ENCODE assay signal across 8 mouse cellular contexts in genomic region chr10:80348244-80348781, GRCm38 (mm10). TPM values are rescaled to one million over a fixed set of nuclear protein-coding genes. Genes with fewer than 3 reads are reported as not detected.
DNase-seq lines count a peak whose midpoint lies in the region; ATAC-seq and TF ChIP-seq lines count a peak whose summit lies in the region.

Adamtsl5 (minus strand) TSS chr10:80348412.

- peak within 1 kb of the TSS; percentile 46 for H3K27ac ChIP-seq in heart, postnatal 0 days (ENCODE audit: low read depth)
- H3K27ac ChIP-seq in limb, embryonic 14.5 days (replicated peaks; ENCODE audit: low read depth, low read length) = no peak within 1 kb of the TSS
- H3K27ac ChIP-seq in midbrain, embryonic 14.5 days (replicated peaks; ENCODE audit: low read depth, low read length) = no peak within 1 kb of the TSS

- WGBS in heart, postnatal 0 days = under 1% methylated on average over 34 of the region's 42 CpGs
- under 1% methylated on average over 32 of the region's 42 CpGs for WGBS in limb, embryonic 14.5 days
- under 1% methylated on average over 42 of the region's 42 CpGs for WGBS in midbrain, embryonic 14.5 days

- peak; percentile 20 for ATAC-seq in erythroid progenitor cell, adult 5-6 weeks (replicated peaks; ENCODE audit: low FRiP score, poor library complexity, severe bottlenecking)
- ATAC-seq in heart, postnatal 0 days (ENCODE audit: insufficient read depth, low read depth) = peak; percentile 79
- peak; percentile 36 for ATAC-seq in limb, embryonic 14.5 days (ENCODE audit: low FRiP score, low read depth)
- no peak for ATAC-seq in midbrain, embryonic 14.5 days (ENCODE audit: low FRiP score, low TSS enrichment)

- DNase-seq in adrenal gland, postnatal 10 days = peak; percentile 72
- peak; percentile 63 for DNase-seq in heart, postnatal 0 days (ENCODE audit: low spot score)
- DNase-seq in limb, embryonic 14.5 days (ENCODE audit: low spot score) = no peak
- DNase-seq in midbrain, embryonic 14.5 days = peak; percentile 58
- DNase-seq in thymus, postnatal 10 days (ENCODE audit: low spot score in 2 of 2) = peak; percentile 38 to 75
- no peak for DNase-seq in frontal cortex, postnatal 14 days (ENCODE audit: low spot score in 2 of 2)

- TF ChIP-seq CTCF in E14TG2a.4 (conservative IDR thresholded peaks at IDR 0.05; ENCODE audit: low read length) = no peak
- peak; percentile 62 for TF ChIP-seq CTCF in heart, postnatal 0 days (IDR thresholded peaks at IDR 0.05; ENCODE audit: low read depth)

- TF ChIP-seq EP300 in heart, postnatal 0 days (IDR thresholded peaks at IDR 0.05; ENCODE audit: low read depth) = no peak

- H3K4me3 ChIP-seq in E14TG2a.4 (replicated peaks; ENCODE audit: low read length) = peak within 1 kb of the TSS; percentile 77
- H3K4me3 ChIP-seq in heart, postnatal 0 days (ENCODE audit: low read depth, low read length) = peak within 1 kb of the TSS; percentile 59
- H3K4me3 ChIP-seq in limb, embryonic 14.5 days (replicated peaks; ENCODE audit: low read length) = peak within 1 kb of the TSS; percentile 29
- H3K4me3 ChIP-seq in midbrain, embryonic 14.5 days (replicated peaks; ENCODE audit: low read depth, low read length) = no peak within 1 kb of the TSS

- H3K4me2 ChIP-seq in heart, postnatal 0 days (ENCODE audit: low read depth, low read length) = peak within 1 kb of the TSS; percentile 85
- peak within 1 kb of the TSS; percentile 45 for H3K4me2 ChIP-seq in limb, embryonic 14.5 days (replicated peaks; ENCODE audit: low read depth, low read length, severe bottlenecking)
- peak within 1 kb of the TSS; percentile 28; the same call in 1 of the 2 replicates for H3K4me2 ChIP-seq in midbrain, embryonic 14.5 days (ENCODE audit: low read length)

- H3K9me3 ChIP-seq in E14TG2a.4 (ENCODE audit: low read length) = no peaks in the 10 kb centered on the region
- H3K9me3 ChIP-seq in heart, postnatal 0 days (replicated peaks; ENCODE audit: control insufficient read depth, low read length) = no peaks in the 10 kb centered on the region
- no peaks in the 10 kb centered on the region for H3K9me3 ChIP-seq in limb, embryonic 14.5 days (ENCODE audit: control insufficient read depth, low read length)
- H3K9me3 ChIP-seq in midbrain, embryonic 14.5 days (ENCODE audit: control insufficient read depth, low read length) = no peaks in the 10 kb centered on the region

- H3K9ac ChIP-seq in heart, postnatal 0 days (replicated peaks; ENCODE audit: low read depth, low read length) = peak within 1 kb of the TSS; percentile 62
- peak within 1 kb of the TSS; percentile 25; the same call in 1 of the 2 replicates for H3K9ac ChIP-seq in limb, embryonic 14.5 days (ENCODE audit: low read depth, low read length, severe bottlenecking)
- H3K9ac ChIP-seq in midbrain, embryonic 14.5 days (replicated peaks; ENCODE audit: low read length) = no peak within 1 kb of the TSS

- peaks cover 88% of the 10 kb centered on the region for H3K4me1 ChIP-seq in E14TG2a.4 (replicated peaks; ENCODE audit: low read depth, low read length)
- peaks cover 30% of the 10 kb centered on the region for H3K4me1 ChIP-seq in heart, postnatal 0 days (ENCODE audit: control insufficient read depth, insufficient read depth)
- peaks cover 13% of the 10 kb centered on the region for H3K4me1 ChIP-seq in limb, embryonic 14.5 days (ENCODE audit: control insufficient read depth, insufficient read depth, low read length)
- no peaks in the 10 kb centered on the region for H3K4me1 ChIP-seq in midbrain, embryonic 14.5 days (ENCODE audit: control insufficient read depth, insufficient read depth, low read length)

- no peaks in the 10 kb centered on the region for H3K36me3 ChIP-seq in E14TG2a.4 (ENCODE audit: insufficient read depth, low read length)
- H3K36me3 ChIP-seq in heart, postnatal 0 days (replicated peaks; ENCODE audit: control insufficient read depth, insufficient read depth, low read length) = no peaks in the 10 kb centered on the region
- H3K36me3 ChIP-seq in limb, embryonic 14.5 days (ENCODE audit: control insufficient read depth, insufficient read depth, low read length) = no peaks in the 10 kb centered on the region
- no peaks in the 10 kb centered on the region for H3K36me3 ChIP-seq in midbrain, embryonic 14.5 days (ENCODE audit: control insufficient read depth, insufficient read depth, low read length)

- TF ChIP-seq POLR2A in limb, embryonic 14.5 days (IDR thresholded peaks at IDR 0.05; ENCODE audit: borderline replicate concordance, extremely low read depth, insufficient read depth, insufficient read length) = no peak

- peaks cover 76% of the 10 kb centered on the region for H3K27me3 ChIP-seq in E14TG2a.4 (ENCODE audit: insufficient read depth, low read length)
- H3K27me3 ChIP-seq in heart, postnatal 0 days (ENCODE audit: control insufficient read depth, insufficient read depth, low read length) = peaks cover 65% of the 10 kb centered on the region
- peaks cover 98% of the 10 kb centered on the region for H3K27me3 ChIP-seq in limb, embryonic 14.5 days (ENCODE audit: control insufficient read depth, insufficient read depth, low read length)
- H3K27me3 ChIP-seq in midbrain, embryonic 14.5 days (ENCODE audit: control insufficient read depth, insufficient read depth, low read length) = peaks cover 77% of the 10 kb centered on the region

RNA-seq across cellular contexts. Expression of gene Adamtsl5, which starts in this region (rescaled TPM):
- 10 to 100 TPM in 1 of 2 experiments, 1 to 10 TPM in 1; 7.6 to 18.7 TPM for total RNA-seq in adrenal gland, postnatal 10 days (2021)
- 0.84 TPM in 1 of 2 replicates, not detected in the other for total RNA-seq in erythroid progenitor cell, adult 5-6 weeks (2015; ENCODE audit: low replicate concordance)
- total RNA-seq in erythroid progenitor cell, adult 5-6 weeks (2017; ENCODE audit: low replicate concordance) = 0.13 and 30.2 TPM in 2 replicates
- total RNA-seq in heart, postnatal 0 days (2014; rRNA removed; ENCODE audit: low replicate concordance) = 18.5 and 34.6 TPM in 2 replicates
- polyA plus RNA-seq in heart, postnatal 0 days (2015; fragmentation: Nextera tagmentation; extraction: Ambion mirVana) = 12.6 and 14.6 TPM in 2 replicates
- polyA plus RNA-seq in limb, embryonic 14.5 days (2012; rRNA removed) = 16.5 and 21.9 TPM in 2 replicates
- polyA plus RNA-seq in limb, embryonic 14.5 days (2014; fragmentation: Nextera tagmentation; extraction: Ambion mirVana) = 6.5 and 6.7 TPM in 2 replicates
- polyA plus RNA-seq in midbrain, embryonic 14.5 days (2014; fragmentation: Nextera tagmentation; extraction: Ambion mirVana) = 0.26 TPM in 1 of 2 replicates, not detected in the other

Comparison
In these comparisons a context has a peak if more than half of its experiments do, and no peak if none do; other contexts are left out.
1. Peak in DNase-seq and H3K4me2 ChIP-seq in midbrain, embryonic 14.5 days; RNA of the gene not detected or under 1 TPM.
2. DNase-seq: peak in adrenal gland, postnatal 10 days (single experiment), heart, postnatal 0 days (single experiment) and thymus, postnatal 10 days (2 of 2); none in limb, embryonic 14.5 days (single experiment) and frontal cortex, postnatal 14 days (0 of 2).
3. H3K4me2 ChIP-seq: peak in every context shown above with its lines; median percentile 85 in heart, postnatal 0 days; 45 in limb, embryonic 14.5 days; 28 in midbrain, embryonic 14.5 days.